Mouse (Mus musculus): Measurements from ENCODE around the gene Emg1. TPM values are rescaled to one million over a fixed set of nuclear protein-coding genes. Genes with fewer than 3 reads are reported as not detected.

The Emg1 gene
- 100 to 1,000 TPM; 187 to 191 TPM for total RNA-seq (2023)

GRCm38 (mm10) chr6:124711824-124712782 lies at the start of gene Emg1, which contains the start of gene Phb2:
Gene Emg1, minus strand, starts transcription at chr6:124712178.
Gene Phb2, plus strand, starts transcription at chr6:124712336.

GRCm38 (mm10) chr6:124755831-124756595 lies 44.0 kb upstream of the Emg1 start, which contains the start of the genes Gm45234 and Atn1:
Gene Gm45234, minus strand, starts transcription at chr6:124756021.
Gene Atn1, minus strand, starts transcription at chr6:124756524.

GRCm38 (mm10) chr6:124740888-124741761 lies 29.1 kb upstream of the Emg1 start, which contains the start of gene Grcc10:
Gene Grcc10, minus strand, starts transcription at chr6:124741374.

GRCm38 (mm10) chr6:124738511-124739023 lies 26.6 kb upstream of the Emg1 start, which contains the start of gene Ptpn6:
Gene Ptpn6, minus strand, starts transcription at chr6:124738714.

GRCm38 (mm10) chr6:124662477-124663423 lies 49.2 kb downstream of the Emg1 start, which contains the start of gene Lpcat3:
Gene Lpcat3, plus strand, starts transcription at chr6:124663027.

Other genes starting within 250 kb of the Emg1 start
- gene Clstn3, start 247.4 kb downstream of the Emg1 start, total RNA-seq (2023): 10 to 100 TPM; 88.9 to 98.8 TPM
- gene C1rl, start 219.1 kb downstream of the Emg1 start, total RNA-seq (2023): not detected
- gene C1ra, start 199.8 kb downstream of the Emg1 start, total RNA-seq (2023): not detected
- gene C1s1, start 169.8 kb downstream of the Emg1 start, total RNA-seq (2023): not detected
- gene C1rb, start 141.9 kb downstream of the Emg1 start, total RNA-seq (2023): not detected
- gene C1s2, start 76.1 kb downstream of the Emg1 start, total RNA-seq (2023): not detected
- gene Lpcat3, start 49.2 kb downstream of the Emg1 start, total RNA-seq (2023): 10 to 100 TPM; 72.3 to 77.4 TPM
- gene Phb2, start 158 bp upstream of the Emg1 start, total RNA-seq (2023): 100 to 1,000 TPM; 161 to 164 TPM
- 100 to 1,000 TPM; 173 to 199 TPM for gene Ptpn6, start 26.5 kb upstream of the Emg1 start, total RNA-seq (2023)
- 100 to 1,000 TPM; 302 to 314 TPM for gene Grcc10, start 29.2 kb upstream of the Emg1 start, total RNA-seq (2023)
- 1 to 10 TPM in 1 of 2 experiments, not detected in 1; 6.9 TPM for gene Gm45234, start 43.8 kb upstream of the Emg1 start, total RNA-seq (2023)
- 100 to 1,000 TPM; 134 to 156 TPM for gene Atn1, start 44.3 kb upstream of the Emg1 start, total RNA-seq (2023)
- 1 to 10 TPM; 3.3 to 3.8 TPM for gene Eno2, start 57.5 kb upstream of the Emg1 start, total RNA-seq (2023)
- gene Lrrc23, start 67.5 kb upstream of the Emg1 start, total RNA-seq (2023): 10 to 100 TPM in 1 of 2 experiments, 1 to 10 TPM in 1; 6.7 to 10.5 TPM
- 1 to 10 TPM; 1.1 to 3.6 TPM for gene Spsb2, start 96.5 kb upstream of the Emg1 start, total RNA-seq (2023)
- 10 to 100 TPM; 37.5 to 43.1 TPM for gene Tpi1, start 102.1 kb upstream of the Emg1 start, total RNA-seq (2023)
- gene Usp5, start 117.3 kb upstream of the Emg1 start, total RNA-seq (2023): 10 to 100 TPM; 66.7 to 74.2 TPM
- 1 to 10 TPM; 3.1 to 7.1 TPM for gene Cdca3, start 117.4 kb upstream of the Emg1 start, total RNA-seq (2023)
- not detected for gene Gnb3, start 128.1 kb upstream of the Emg1 start, total RNA-seq (2023)
- gene P3h3, start 145.6 kb upstream of the Emg1 start, total RNA-seq (2023): under 1 TPM; 0.21 to 0.64 TPM
- 1 to 10 TPM; 1.7 to 2.3 TPM for gene Gpr162, start 151.8 kb upstream of the Emg1 start, total RNA-seq (2023)
- gene Cd4, start 176.0 kb upstream of the Emg1 start, total RNA-seq (2023): 100 to 1,000 TPM; 241 to 278 TPM
- gene Lag3, start 199.5 kb upstream of the Emg1 start, total RNA-seq (2023): 10 to 100 TPM in 1 of 2 experiments, 1 to 10 TPM in 1; 8.8 to 10.2 TPM
- gene Ptms, start 207.9 kb upstream of the Emg1 start, total RNA-seq (2023): 10 to 100 TPM; 43.8 to 56.4 TPM
- gene Mlf2, start 219.2 kb upstream of the Emg1 start, total RNA-seq (2023): 100 to 1,000 TPM in 1 of 2 experiments, 10 to 100 TPM in 1; 90.3 to 110 TPM

Data from T-cell, adult 66 days (primary cell).